Mouse (Mus musculus) liver, adult 10 weeks (tissue): ENCODE results near the gene Mcpt9. TPM values are rescaled to one million over a fixed set of nuclear protein-coding genes. Genes with fewer than 3 reads are reported as not detected.

Experiments used
- polyA plus RNA-seq: library from polyadenylated mRNA; stranded (reverse); fragments of 350-450 nt; fragmentation: Illumina TruSeq; extraction: RNeasy Lipid Tissue Mini Kit (QIAGEN cat#74804); gene quantifications from one replicate; pipeline ENCODE4 v1.2.3, GENCODE M21; 2014; ENCODE audit warnings: low read depth, low replicate concordance

Mcpt9 gene
- polyA plus RNA-seq: not detected

DNA sequence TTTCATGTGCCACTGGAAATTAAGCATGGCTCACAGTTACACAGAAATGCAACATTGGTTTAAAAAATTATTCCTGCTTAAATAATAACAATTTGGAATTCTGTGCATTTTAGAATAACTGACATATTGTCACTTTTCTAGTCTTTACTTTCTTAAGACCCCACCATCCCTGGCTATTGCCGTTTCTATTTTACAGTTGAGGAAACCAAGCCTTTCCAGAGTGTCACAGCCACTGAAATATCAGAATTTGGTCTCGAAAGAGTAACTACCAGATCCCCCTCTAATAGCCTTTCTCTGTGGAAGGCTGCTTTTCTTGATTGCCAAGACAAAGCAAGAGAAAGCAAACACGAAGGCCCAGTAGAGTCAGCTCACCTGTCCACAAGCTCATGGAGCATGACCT is at the start of gene Mcpt9:
Gene Mcpt9 (minus strand): TSS at position 101 of the 400 bp plus-strand sequence.

DNA sequence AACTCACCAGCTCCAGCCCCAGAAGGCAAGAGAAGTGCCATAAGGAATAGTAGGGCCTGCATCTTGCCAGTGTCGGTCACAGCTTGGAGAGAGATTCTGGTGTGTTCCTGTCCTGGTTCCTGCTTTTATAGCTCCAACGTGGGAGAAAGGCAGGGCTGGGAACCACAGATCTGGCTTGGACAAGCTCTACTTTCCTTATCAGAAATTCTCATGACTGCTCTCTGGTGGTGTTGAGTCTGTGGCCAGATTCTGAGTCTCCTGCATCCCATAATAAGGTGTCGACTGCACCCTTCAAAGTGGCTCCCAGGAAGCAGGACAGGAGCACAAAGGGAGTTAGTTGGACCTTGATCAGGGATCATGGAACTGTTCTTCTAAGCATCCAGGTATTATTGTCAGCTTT is 31.9 kb upstream of the Mcpt9 start, which contains the start of gene Mcpt4:
Gene Mcpt4 (minus strand): TSS at position 101 of the 400 bp plus-strand sequence.

DNA sequence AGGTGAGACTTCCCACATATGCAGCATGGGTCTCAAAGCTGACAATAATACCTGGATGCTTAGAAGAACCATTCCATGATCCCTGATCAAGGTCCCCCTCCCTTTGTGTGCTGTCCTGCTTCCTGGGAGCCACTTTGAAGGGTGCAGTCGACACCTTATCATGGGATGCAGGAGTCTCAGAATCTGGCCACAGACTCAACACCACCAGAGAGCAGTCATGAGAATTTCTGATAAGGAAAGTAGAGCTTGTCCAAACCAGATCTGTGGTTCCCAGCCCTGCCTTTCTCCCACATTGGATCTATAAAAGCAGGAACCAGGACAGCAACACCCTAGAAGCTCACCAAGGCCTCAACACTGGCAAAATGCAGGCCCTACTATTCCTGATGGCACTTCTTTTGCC is 11.5 kb upstream of the Mcpt9 start, which contains the start of gene Mcpt2:
Gene Mcpt2 (plus strand): TSS at position 250 of the 400 bp plus-strand sequence.

DNA sequence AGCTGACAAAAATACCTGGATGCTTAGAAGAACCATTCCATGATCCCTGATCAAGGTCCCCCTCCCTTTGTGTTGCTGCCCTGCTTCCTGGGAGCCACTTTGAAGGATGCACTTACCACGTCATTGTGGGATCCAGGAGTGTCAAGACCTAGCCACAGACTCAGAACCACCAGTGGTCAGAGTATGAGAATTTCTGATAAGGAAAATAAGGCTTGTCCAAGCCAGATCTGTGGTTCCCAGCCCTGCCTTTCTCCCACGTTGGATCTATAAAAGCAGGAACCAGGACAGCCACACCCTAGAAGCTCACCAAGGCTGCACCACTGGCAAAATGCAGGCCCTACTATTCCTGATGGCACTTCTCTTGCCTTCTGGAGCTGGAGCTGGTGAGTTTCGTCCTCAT is 12.6 kb downstream of the Mcpt9 start, which contains the start of gene Mcpt1:
Gene Mcpt1 (plus strand): TSS at position 301 of the 400 bp plus-strand sequence.

Other genes with a start within 250 kb of the Mcpt9 start
- gene Adcy4, start 246.4 kb downstream of the Mcpt9 start, polyA plus RNA-seq: 0.58 TPM
- gene Ripk3, start 241.6 kb downstream of the Mcpt9 start, polyA plus RNA-seq: 0.53 TPM
- gene Nfatc4, start 207.4 kb downstream of the Mcpt9 start, polyA plus RNA-seq: not detected
- gene Nynrin, start 176.5 kb downstream of the Mcpt9 start, polyA plus RNA-seq: 0.05 TPM
- 0.19 TPM for gene Cbln3, start 146.1 kb downstream of the Mcpt9 start, polyA plus RNA-seq
- gene Khnyn, start 145.5 kb downstream of the Mcpt9 start, polyA plus RNA-seq: 16.9 TPM
- gene Sdr39u1, start 130.2 kb downstream of the Mcpt9 start, polyA plus RNA-seq: 6.6 TPM
- not detected for gene Cma1, start 85.8 kb downstream of the Mcpt9 start, polyA plus RNA-seq
- not detected for gene Cma2, start 79.5 kb downstream of the Mcpt9 start, polyA plus RNA-seq
- not detected for gene Mcpt1, start 12.5 kb downstream of the Mcpt9 start, polyA plus RNA-seq
- gene Mcpt2, start 11.5 kb upstream of the Mcpt9 start, polyA plus RNA-seq: not detected
- not detected for gene Mcpt4, start 31.8 kb upstream of the Mcpt9 start, polyA plus RNA-seq
- not detected for gene Mcpt8, start 54.8 kb upstream of the Mcpt9 start, polyA plus RNA-seq
- gene Ctsg, start 72.1 kb upstream of the Mcpt9 start, polyA plus RNA-seq: not detected
- gene Gzme, start 90.1 kb upstream of the Mcpt9 start, polyA plus RNA-seq: not detected
- gene Gzmd, start 102.1 kb upstream of the Mcpt9 start, polyA plus RNA-seq: not detected
- gene Gzmg, start 129.1 kb upstream of the Mcpt9 start, polyA plus RNA-seq: not detected
- not detected for gene Gzmn, start 144.1 kb upstream of the Mcpt9 start, polyA plus RNA-seq
- not detected for gene Gzmf, start 180.9 kb upstream of the Mcpt9 start, polyA plus RNA-seq
- gene Gzmc, start 204.2 kb upstream of the Mcpt9 start, polyA plus RNA-seq: not detected
- gene Gzmb, start 231.8 kb upstream of the Mcpt9 start, polyA plus RNA-seq: 1.1 TPM